Mouse (Mus musculus) spleen, adult 2 months (tissue): ENCODE data around the gene BC052040. TPM values are rescaled to one million over a fixed set of nuclear protein-coding genes. Genes with fewer than 3 reads are reported as not detected.

ENCODE experiments used
- DNase-seq, 2 experiments: peaks; one replicate each; pipeline versions ENCODE4 v3.0.0 to v3.0.0-alpha.2; 2012 to 2021; ENCODE audit warnings: low spot score in 2 of 2, low read depth in 1 of 2
- H3K27ac ChIP-seq: fragments of 200-500 bp; 2 replicates; pipeline ENCODE4 v1.5.1; 2012; ENCODE audit warnings: low read length, inconsistent platforms; ENCODE audit not compliant: insufficient read depth
- H3K27me3 ChIP-seq: fragments of 200-500 bp; 2 replicates; pipeline ENCODE4 v1.6.1; 2012; ENCODE audit warnings: mild to moderate bottlenecking, moderate library complexity, low read length, inconsistent platforms; ENCODE audit not compliant: control insufficient read depth, insufficient read depth
- H3K36me3 ChIP-seq: fragments of 200-500 bp; 2 replicates; pipeline ENCODE4 v1.6.1; 2012; ENCODE audit warnings: mild to moderate bottlenecking, low read length, inconsistent platforms; ENCODE audit not compliant: control insufficient read depth, insufficient read depth
- H3K4me1 ChIP-seq: fragments of 200-500 bp; 2 replicates; pipeline ENCODE4 v1.6.1; 2011; ENCODE audit warnings: inconsistent platforms; ENCODE audit not compliant: control insufficient read depth, insufficient read depth, insufficient read length
- H3K4me3 ChIP-seq: fragments of 200-500 bp; 2 replicates; pipeline ENCODE4 v1.5.1; 2011; ENCODE audit warnings: mild to moderate bottlenecking, inconsistent platforms; ENCODE audit not compliant: insufficient read depth, insufficient read length; ENCODE audit errors: extremely low read depth
- CTCF ChIP-seq: fragments of 200-500 bp; IDR thresholded peaks from 2 replicates; pipeline ENCODE4 v1.5.1; 2011; ENCODE audit warnings: mild to moderate bottlenecking, inconsistent platforms; ENCODE audit not compliant: insufficient read depth, insufficient read length, insufficient replicate concordance; ENCODE audit errors: extremely low read depth
- POLR2A ChIP-seq: fragments of 200-500 bp; IDR thresholded peaks from 2 replicates; pipeline ENCODE4 v1.6.1; 2011; ENCODE audit warnings: low read depth, low read length, inconsistent platforms
- WGBS: fragments of 180-500 bp; shearing (Covaris S2); methylation state at CpG from one replicate; pipeline ENCODE4 v1.1.7; 2018; 5-methylcytosine and 5-hydroxymethylcytosine counted together
- polyA plus RNA-seq: library from polyadenylated mRNA; depleted of rRNA; stranded (reverse); fragments of >200 nt; gene quantifications from 2 replicates; pipeline ENCODE4 v1.2.3, GENCODE M21; 2012

BC052040 gene
- polyA plus RNA-seq, 1 experiment = 1.6 TPM

GRCm38 (mm10) chr2:115613830-115614520 lies 32.5 kb downstream of the BC052040 start:
- no peaks in the 10 kb centered on the region for H3K27me3 ChIP-seq
- DNase-seq = no peak
- H3K27ac ChIP-seq = no peak overlapping the region
- H3K4me3 ChIP-seq = no peak overlapping the region
- H3K4me1 ChIP-seq = no peaks in the 10 kb centered on the region
- 92% methylated on average over 3 of the region's 3 CpGs for WGBS
- no peaks in the 10 kb centered on the region for H3K36me3 ChIP-seq
- no peak for TF ChIP-seq CTCF
- no peak for TF ChIP-seq POLR2A

- Histone ChIP-seq H3K4me3 (no peak overlapping the region), H3K27ac (no peak overlapping the region), H3K27me3 (no peaks in the 10 kb centered on the region), H3K36me3 (no peaks in the 10 kb centered on the region), H3K4me1 (no peaks in the 10 kb centered on the region)
- no peak for DNase-seq
- TF ChIP-seq CTCF (no peak), POLR2A (no peak)
- WGBS = 89% methylated on average over 4 of the region's 4 CpGs
These were observed 47.0 kb downstream of the BC052040 start for GRCm38 (mm10) chr2:115628471-115628870.

- H3K4me3 ChIP-seq = no peak overlapping the region
- no peak for DNase-seq
- no peak overlapping the region for H3K27ac ChIP-seq
- WGBS = 96% methylated on average over 5 of the region's 5 CpGs
- H3K4me1 ChIP-seq = no peaks in the 10 kb centered on the region
- TF ChIP-seq CTCF = no peak
- H3K27me3 ChIP-seq = no peaks in the 10 kb centered on the region
- H3K36me3 ChIP-seq = no peaks in the 10 kb centered on the region
These were observed 49.5 kb downstream of the BC052040 start for GRCm38 (mm10) chr2:115631031-115631434.

GRCm38 (mm10) chr2:115631826-115632225 lies 50.3 kb downstream of the BC052040 start:
- no peak for DNase-seq
- WGBS = 96% methylated on average over 4 of the region's 4 CpGs
- no peaks in the 10 kb centered on the region for H3K4me1 ChIP-seq
- no peaks in the 10 kb centered on the region for H3K36me3 ChIP-seq
- no peaks in the 10 kb centered on the region for H3K27me3 ChIP-seq
- TF ChIP-seq CTCF (no peak), POLR2A (no peak)
- H3K27ac ChIP-seq = no peak overlapping the region
- no peak overlapping the region for H3K4me3 ChIP-seq

- DNase-seq = no peak
- Histone ChIP-seq H3K4me3 (no peak overlapping the region), H3K4me1 (no peaks in the 10 kb centered on the region), H3K36me3 (peaks cover 2% of the 10 kb centered on the region; the same call in 1 of the 2 replicates), H3K27me3 (no peaks in the 10 kb centered on the region), H3K27ac (no peak overlapping the region)
- no peak for TF ChIP-seq CTCF
- TF ChIP-seq POLR2A = no peak
- WGBS = 94% methylated on average over 2 of the region's 2 CpGs
These were observed 68.7 kb downstream of the BC052040 start for GRCm38 (mm10) chr2:115650203-115650602.

GRCm38 (mm10) chr2:115659712-115660111 lies 78.2 kb downstream of the BC052040 start:
- H3K27me3 ChIP-seq = no peaks in the 10 kb centered on the region
- no peak for TF ChIP-seq CTCF
- TF ChIP-seq POLR2A = no peak
- no peak overlapping the region for H3K27ac ChIP-seq
- no peak overlapping the region for H3K4me3 ChIP-seq
- no peak for DNase-seq
- no peaks in the 10 kb centered on the region for H3K4me1 ChIP-seq
- 97% methylated on average over 8 of the region's 8 CpGs for WGBS
- no peaks in the 10 kb centered on the region for H3K36me3 ChIP-seq

GRCm38 (mm10) chr2:115660213-115661120 lies 79.0 kb downstream of the BC052040 start:
- H3K4me1 ChIP-seq = no peaks in the 10 kb centered on the region
- 93% methylated on average over 6 of the region's 6 CpGs for WGBS
- TF ChIP-seq CTCF (no peak), POLR2A (no peak)
- DNase-seq = no peak
- H3K36me3 ChIP-seq = no peaks in the 10 kb centered on the region
- H3K27ac ChIP-seq = no peak overlapping the region
- no peak overlapping the region for H3K4me3 ChIP-seq
- no peaks in the 10 kb centered on the region for H3K27me3 ChIP-seq
